Mouse (Mus musculus): ENCODE measurements around the gene Pgk1.

DNA sequence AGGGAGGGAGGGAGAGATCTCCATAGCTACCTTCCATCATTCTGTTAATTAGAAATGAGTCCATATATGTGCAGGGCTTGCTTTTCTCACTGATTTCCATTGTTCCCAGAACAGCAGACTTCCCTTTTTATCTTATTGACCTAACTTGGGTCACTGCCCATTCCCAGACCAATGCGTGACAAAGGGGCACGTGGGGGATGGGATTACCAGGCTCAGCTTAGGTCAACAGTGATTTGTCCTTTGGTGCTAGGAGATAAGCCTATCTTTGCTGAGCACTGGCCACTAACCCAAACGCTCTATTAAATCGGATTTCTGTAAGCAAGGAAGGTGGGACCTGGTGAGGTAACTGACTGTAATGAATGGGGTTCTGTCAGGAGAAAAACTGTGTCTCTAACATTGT lies 2.6 kb upstream of the Pgk1 start:
- TF ChIP-seq CTCF (IDR thresholded peaks at IDR 0.05; ENCODE audit: extremely low read depth, insufficient read length, insufficient replicate concordance, low read depth, low read length): no peak
- TF ChIP-seq POLR2A (IDR thresholded peaks at IDR 0.05; ENCODE audit: low read depth, low read length): no peak
